In the genomic region with DNA sequence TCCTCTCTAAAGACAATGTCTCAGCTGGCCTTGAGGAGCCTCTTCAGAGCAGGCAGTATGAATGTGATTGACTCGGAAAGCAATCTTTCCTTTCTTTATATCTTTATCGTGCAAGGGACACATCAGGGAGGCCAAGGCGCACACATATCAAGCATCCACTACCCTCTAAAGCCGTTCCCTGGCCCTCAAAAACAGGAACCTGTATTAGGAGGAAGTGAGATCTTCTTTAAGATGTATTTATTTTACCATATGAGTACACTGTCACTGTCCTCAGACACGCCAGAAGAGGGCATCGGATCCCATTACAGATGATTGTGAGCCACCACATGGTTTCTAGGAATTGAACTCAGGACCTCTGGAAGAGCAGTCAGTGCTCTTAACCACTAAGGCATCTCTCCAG, we compare ENCODE assay signal across 15 mouse cellular contexts. TPM values are rescaled to one million over a fixed set of nuclear protein-coding genes. Genes with fewer than 3 reads are reported as not detected.
DNase-seq lines count a peak whose midpoint lies in the region; ATAC-seq and TF ChIP-seq lines count a peak whose summit lies in the region.
"Had no signal": no experiment of that assay in that cellular context is flagged by ENCODE, and none has a peak within 500 bp of the region (broad histone marks: within the 10 kb centered on the region; RNA-seq: fewer than 3 reads in every experiment).

No protein-coding gene starts in this region.

- no peaks in the 10 kb centered on the region for H3K27me3 ChIP-seq in intestine, postnatal 0 days (replicated peaks; ENCODE audit: control insufficient read depth, insufficient read depth, low read length)
- no peaks in the 10 kb centered on the region for H3K27me3 ChIP-seq in intestine, embryonic 16.5 days (replicated peaks; ENCODE audit: control insufficient read depth, insufficient read depth, low read length)
- H3K27me3 ChIP-seq in Patski, result no peaks in the 10 kb centered on the region
- H3K27me3 ChIP-seq: megakaryocyte, embryonic 14.5 days had no signal

- 77% methylated on average over 6 of the region's 6 CpGs for WGBS in intestine, postnatal 0 days
- WGBS in intestine, embryonic 16.5 days, result 78% methylated on average over 6 of the region's 6 CpGs
- 40% methylated on average over 6 of the region's 6 CpGs for WGBS in lung, adult 2 months

- H3K9ac ChIP-seq in intestine, postnatal 0 days (ENCODE audit: low read depth, low read length), result no peak overlapping the region
- no peak overlapping the region for H3K9ac ChIP-seq in intestine, embryonic 16.5 days (ENCODE audit: low read depth, low read length)

- H3K4me1 ChIP-seq in intestine, postnatal 0 days (replicated peaks; ENCODE audit: control insufficient read depth, insufficient read depth, low read length), result peaks cover 6% of the 10 kb centered on the region
- peaks cover 7% of the 10 kb centered on the region for H3K4me1 ChIP-seq in intestine, embryonic 16.5 days (ENCODE audit: control insufficient read depth, insufficient read depth, low read length)
- H3K4me1 ChIP-seq in lung, adult 2 months (ENCODE audit: control insufficient read depth, insufficient read depth, low read length), result peaks cover 13% of the 10 kb centered on the region; the same call in 1 of the 2 replicates

- no peak overlapping the region for H3K4me3 ChIP-seq in intestine, postnatal 0 days (ENCODE audit: low read depth, low read length)
- H3K4me3 ChIP-seq in intestine, embryonic 16.5 days (ENCODE audit: low read length), result no peak overlapping the region
- no peak overlapping the region for H3K4me3 ChIP-seq in lung, adult 2 months (replicated peaks; ENCODE audit: extremely low read depth, low read depth, low read length)
- H3K4me3 ChIP-seq: megakaryocyte, embryonic 14.5 days; myocyte had no signal

- peak; percentile 54 for DNase-seq in lung, postnatal 36 days
- no peak for DNase-seq in lung, adult 2 months
- DNase-seq in Patski (ENCODE audit: low read depth, low spot score), result no peak
- no peak for DNase-seq in embryo, embryonic 9.5 days (ENCODE audit: extremely low spot score)
- DNase-seq: adrenal gland, adult 2 months; cerebellum, adult 8-10 months; heart, postnatal 4 days; kidney, postnatal 25 days; thymus, postnatal 14 days had no signal

- no peaks in the 10 kb centered on the region for H3K9me3 ChIP-seq in intestine, postnatal 0 days (ENCODE audit: control insufficient read depth)
- no peaks in the 10 kb centered on the region for H3K9me3 ChIP-seq in intestine, embryonic 16.5 days (ENCODE audit: control insufficient read depth, low read length)
- H3K9me3 ChIP-seq: megakaryocyte, embryonic 14.5 days had no signal

- H3K27ac ChIP-seq in intestine, postnatal 0 days (ENCODE audit: low read depth, low read length), result no peak overlapping the region
- H3K27ac ChIP-seq in intestine, embryonic 16.5 days (ENCODE audit: low read length), result no peak overlapping the region

- TF ChIP-seq POLR2A in lung, adult 2 months (IDR thresholded peaks at IDR 0.05; ENCODE audit: borderline replicate concordance, extremely low read depth, low read depth, low read length), result no peak

- H3K36me3 ChIP-seq in intestine, postnatal 0 days (ENCODE audit: control insufficient read depth, insufficient read depth), result peaks cover 7% of the 10 kb centered on the region; the same call in 1 of the 2 replicates
- no peaks in the 10 kb centered on the region for H3K36me3 ChIP-seq in intestine, embryonic 16.5 days (ENCODE audit: control insufficient read depth, insufficient read depth, low read length)

- peak; percentile 47 for TF ChIP-seq CTCF in intestine, postnatal 0 days (IDR thresholded peaks at IDR 0.05; ENCODE audit: low read depth)
- no peak for TF ChIP-seq CTCF in lung, adult 2 months (IDR thresholded peaks at IDR 0.05; ENCODE audit: insufficient read depth, low read length)
- peak; percentile 31 for TF ChIP-seq CTCF in Patski (IDR thresholded peaks at IDR 0.05)

- POLR2A ChIA-PET in Patski (lab: Charles Lee), result no interaction called here

- in situ Hi-C loops in Patski (cut with MboI; ENCODE audit: low pct_unique_long_range_greater_than_20kb), result no loop called here

- no peak for ATAC-seq in intestine, postnatal 0 days
- no peak for ATAC-seq in intestine, embryonic 16.5 days
- no peak for ATAC-seq in Patski
- peak; percentile 91 for ATAC-seq in neutrophil, adult 5-6 weeks (ENCODE audit: extremely low read depth, insufficient number of reproducible peaks, low FRiP score, poor library complexity, severe bottlenecking)
- no peak for ATAC-seq in inflammation-experienced regulatory T-cells, adult 6 months

- H3K4me2 ChIP-seq in intestine, postnatal 0 days (replicated peaks; ENCODE audit: low read depth), result no peak overlapping the region
- no peak overlapping the region for H3K4me2 ChIP-seq in intestine, embryonic 16.5 days (ENCODE audit: low read depth, low read length)

- CTCF ChIA-PET in Patski (lab: Charles Lee), result no interaction called here

RNA-seq across cellular contexts. Expression of gene Dicer1, which starts 9.5 kb away (rescaled TPM):
- polyA plus RNA-seq in intestine, postnatal 0 days (2015; fragmentation: Nextera tagmentation; extraction: Ambion mirVana), result 16.0 and 17.6 TPM in 2 replicates
- polyA plus RNA-seq in intestine, embryonic 16.5 days (2015; fragmentation: Nextera tagmentation; extraction: Ambion mirVana), result 10.4 and 11.2 TPM in 2 replicates
- 7.3 and 11.2 TPM in 2 replicates for polyA plus RNA-seq in lung, adult 2 months (2012; rRNA removed)
- 22.6 TPM for polyA plus RNA-seq in Patski (2021)
- 52.8 and 56.3 TPM in 2 replicates for total RNA-seq in neutrophil, adult 5-6 weeks (2017)
- 10 to 100 TPM in 2 of 3 experiments, 1 to 10 TPM in 1; 8.9 to 14.8 (median 14.1) TPM for polyA plus RNA-seq in inflammation-experienced regulatory T-cells, adult 6 months (2017; shearing (Covaris generic))
